Mouse (Mus musculus): Measurements from ENCODE around the gene Arid1b. TPM values are rescaled to one million over a fixed set of nuclear protein-coding genes. Genes with fewer than 3 reads are reported as not detected.

Arid1b gene
- total RNA-seq, 2 experiments from 2014 or later = 33.6 to 36.6 TPM

GRCm38 (mm10) chr17:5286571-5287209 is 292.6 kb downstream of the Arid1b start:
- peak in 1 of 2 experiments; percentile 31 for DNase-seq
- intact Hi-C loops (cut with DNase I) = no loop called here

GRCm38 (mm10) chr17:5287210-5287591 is 293.1 kb downstream of the Arid1b start:
- intact Hi-C loops (cut with DNase I) = no loop called here
- no peak for DNase-seq

- intact Hi-C loops (cut with DNase I) = no loop called here
- DNase-seq = no peak
Observed at GRCm38 (mm10) chr17:5287641-5288040, 293.5 kb downstream of the Arid1b start.

- DNase-seq = no peak
Observed at GRCm38 (mm10) chr17:5293653-5294584, 299.8 kb downstream of the Arid1b start.

GRCm38 (mm10) chr17:5295086-5295947 is 301.2 kb downstream of the Arid1b start:
- intact Hi-C loops (cut with DNase I) = no loop called here
- DNase-seq = peak; percentile 40 to 46

More at GRCm38 (mm10) chr17:5293653-5294584, 299.8 kb downstream of the Arid1b start:
- intact Hi-C loops (cut with DNase I) = no loop called here

- no peak for DNase-seq
- intact Hi-C loops (cut with DNase I) = no loop called here
Observed at GRCm38 (mm10) chr17:5295948-5296262, 301.8 kb downstream of the Arid1b start.

- intact Hi-C loops (cut with DNase I) = no loop called here
- DNase-seq = no peak
Observed at GRCm38 (mm10) chr17:5297491-5297890, 303.4 kb downstream of the Arid1b start.

- intact Hi-C loops (cut with DNase I) = no loop called here
- DNase-seq = no peak
Observed at GRCm38 (mm10) chr17:5297984-5298383, 303.9 kb downstream of the Arid1b start.

- peak in 1 of 2 experiments; percentile 32 for DNase-seq
Observed at GRCm38 (mm10) chr17:5298891-5299559, 304.9 kb downstream of the Arid1b start.

GRCm38 (mm10) chr17:5302971-5303746 is 309.0 kb downstream of the Arid1b start:
- intact Hi-C loops (cut with DNase I) = no loop called here
- no peak for DNase-seq

More at GRCm38 (mm10) chr17:5298891-5299559, 304.9 kb downstream of the Arid1b start:
- intact Hi-C loops (cut with DNase I) = no loop called here

- DNase-seq = no peak
- intact Hi-C loops (cut with DNase I) = no loop called here
Observed at GRCm38 (mm10) chr17:5305783-5306477, 311.8 kb downstream of the Arid1b start.

- intact Hi-C loops (cut with DNase I) = loop anchor here (10.0 kb wide), 1 partner anchor 525 kb away; no protein-coding TSS in a partner anchor
Observed at GRCm38 (mm10) chr17:5309930-5310329, 315.8 kb downstream of the Arid1b start.

GRCm38 (mm10) chr17:5310425-5310888 is 316.3 kb downstream of the Arid1b start:
- intact Hi-C loops (cut with DNase I) = loop anchor here (10.0 kb wide), 1 partner anchor 526 kb away; no protein-coding TSS in a partner anchor
- no peak for DNase-seq

More at GRCm38 (mm10) chr17:5309930-5310329, 315.8 kb downstream of the Arid1b start:
- peak in 1 of 2 experiments; percentile 16 for DNase-seq

GRCm38 (mm10) chr17:5311062-5311461 is 316.9 kb downstream of the Arid1b start:
- intact Hi-C loops (cut with DNase I) = loop anchor here (10.0 kb wide), 1 partner anchor 526 kb away; no protein-coding TSS in a partner anchor
- DNase-seq = no peak

GRCm38 (mm10) chr17:5312307-5312706 is 318.2 kb downstream of the Arid1b start:
- DNase-seq = no peak
- intact Hi-C loops (cut with DNase I) = loop anchor here (10.0 kb wide), 1 partner anchor 528 kb away; no protein-coding TSS in a partner anchor

GRCm38 (mm10) chr17:5314735-5315134 is 320.6 kb downstream of the Arid1b start:
- no peak for DNase-seq
- intact Hi-C loops (cut with DNase I) = loop anchor here (10.0 kb wide), 1 partner anchor 530 kb away; no protein-coding TSS in a partner anchor

- intact Hi-C loops (cut with DNase I) = loop anchor here (1.0 to 10.0 kb wide), 2 partner anchors 114 to 532 kb away; no protein-coding TSS in a partner anchor
Observed at GRCm38 (mm10) chr17:5316489-5316888, 322.4 kb downstream of the Arid1b start.

More at GRCm38 (mm10) chr17:5316489-5316888, 322.4 kb downstream of the Arid1b start:
- DNase-seq = no peak

Data from heart, postnatal 14 days (tissue).